Mouse (Mus musculus) embryonic facial prominence, embryonic 13.5 days (tissue): ENCODE data around the gene Slc16a11. TPM values are rescaled to one million over a fixed set of nuclear protein-coding genes. Genes with fewer than 3 reads are reported as not detected.

Source experiments
- ATAC-seq: fragments of 200-750 bp; cut with Nextera tagmentation; 2 replicates; pipeline ENCODE4 v1.8.0; 2017; ENCODE audit warnings: low read depth; ENCODE audit not compliant: insufficient number of reproducible peaks, insufficient read depth, low FRiP score, low TSS enrichment
- H3K27ac ChIP-seq: fragments of 300-500 bp; sonication (generic); 2 replicates; pipeline ENCODE4 v1.5.1; 2015; ENCODE audit warnings: moderate library complexity, mild to moderate bottlenecking, inconsistent platforms
- H3K27me3 ChIP-seq: fragments of 300-500 bp; sonication (generic); 2 replicates; pipeline ENCODE4 v1.6.1; 2015; ENCODE audit warnings: mild to moderate bottlenecking, inconsistent platforms
- H3K36me3 ChIP-seq: fragments of 300-500 bp; sonication (generic); 2 replicates; pipeline ENCODE4 v1.6.1; 2015; ENCODE audit warnings: mild to moderate bottlenecking, inconsistent platforms
- H3K4me1 ChIP-seq: fragments of 300-500 bp; sonication (generic); 2 replicates; pipeline ENCODE4 v1.6.1; 2015; ENCODE audit warnings: inconsistent platforms
- H3K4me2 ChIP-seq: fragments of 300-500 bp; sonication (generic); 2 replicates; pipeline ENCODE4 v1.6.1; 2015; ENCODE audit warnings: moderate library complexity, mild to moderate bottlenecking, inconsistent platforms
- H3K4me3 ChIP-seq: fragments of 300-500 bp; sonication (generic); 2 replicates; pipeline ENCODE4 v1.5.1; 2015; ENCODE audit warnings: mild to moderate bottlenecking, inconsistent platforms
- H3K9ac ChIP-seq: fragments of 300-500 bp; sonication (generic); 2 replicates; pipeline ENCODE4 v1.6.1; 2015; ENCODE audit warnings: mild to moderate bottlenecking, inconsistent platforms
- H3K9me3 ChIP-seq: fragments of 300-500 bp; sonication (generic); 2 replicates; pipeline ENCODE4 v1.6.1; 2016; ENCODE audit warnings: inconsistent platforms
- WGBS: fragments of 180-500 bp; shearing (Covaris S2); methylation state at CpG from one replicate; pipeline ENCODE4 v1.1.7; 2015; ENCODE audit warnings: mixed read lengths; 5-methylcytosine and 5-hydroxymethylcytosine counted together
- polyA plus RNA-seq: library from polyadenylated mRNA; unstranded; fragments of >200 nt; fragmentation: Nextera tagmentation; extraction: Ambion mirVana; gene quantifications from 2 replicates; pipeline ENCODE4 v1.2.1, GENCODE M21; 2015

Slc16a11 gene
- polyA plus RNA-seq, 1 experiment from 2014 or later = 1.9 TPM

- peak overlapping the region; percentile 37 for H3K4me3 ChIP-seq
- under 1% methylated on average over 19 of the region's 19 CpGs for WGBS
- H3K4me1 ChIP-seq = peaks cover 43% of the 10 kb centered on the region
- peak overlapping the region; percentile 58 for H3K9ac ChIP-seq
- no peaks in the 10 kb centered on the region for H3K9me3 ChIP-seq
- peak overlapping the region; percentile 54 for H3K4me2 ChIP-seq
- H3K27me3 ChIP-seq = peaks cover 72% of the 10 kb centered on the region
- peak overlapping the region; percentile 51; the same call in 1 of the 2 replicates for H3K27ac ChIP-seq
- no peak for ATAC-seq
- no peaks in the 10 kb centered on the region for H3K36me3 ChIP-seq
Observed at GRCm38 (mm10) chr11:70228828-70229227, 16.3 kb downstream of the Slc16a11 start.

- H3K4me1 ChIP-seq = peaks cover 49% of the 10 kb centered on the region
- peak within 1 kb of the TSS; percentile 37 for H3K4me3 ChIP-seq
- ATAC-seq = no peak
- 3% methylated on average over 39 of the region's 39 CpGs for WGBS
- peak within 1 kb of the TSS; percentile 54 for H3K4me2 ChIP-seq
- no peaks in the 10 kb centered on the region for H3K36me3 ChIP-seq
- H3K9ac ChIP-seq = peak within 1 kb of the TSS; percentile 58
- H3K27me3 ChIP-seq = peaks cover 66% of the 10 kb centered on the region
- peak within 1 kb of the TSS; percentile 51; the same call in 1 of the 2 replicates for H3K27ac ChIP-seq
- H3K9me3 ChIP-seq = no peaks in the 10 kb centered on the region
Observed at GRCm38 (mm10) chr11:70229260-70230010, 16.9 kb downstream of the Slc16a11 start, which contains the start of gene Bcl6b. Gene Bcl6b, minus strand, starts transcription at chr11:70229798.

- Histone ChIP-seq H3K9me3 (no peaks in the 10 kb centered on the region), H3K27ac (peak overlapping the region; percentile 45; the same call in 1 of the 2 replicates), H3K9ac (peak overlapping the region; percentile 40; the same call in 1 of the 2 replicates), H3K4me1 (peaks cover 57% of the 10 kb centered on the region), H3K36me3 (peaks cover 7% of the 10 kb centered on the region), H3K4me3 (peak overlapping the region; percentile 37), H3K4me2 (peak overlapping the region; percentile 54), H3K27me3 (peaks cover 58% of the 10 kb centered on the region)
- WGBS = under 1% methylated on average over 32 of the region's 32 CpGs
- no peak for ATAC-seq
Observed at GRCm38 (mm10) chr11:70230239-70230727, 17.7 kb downstream of the Slc16a11 start.

DNA sequence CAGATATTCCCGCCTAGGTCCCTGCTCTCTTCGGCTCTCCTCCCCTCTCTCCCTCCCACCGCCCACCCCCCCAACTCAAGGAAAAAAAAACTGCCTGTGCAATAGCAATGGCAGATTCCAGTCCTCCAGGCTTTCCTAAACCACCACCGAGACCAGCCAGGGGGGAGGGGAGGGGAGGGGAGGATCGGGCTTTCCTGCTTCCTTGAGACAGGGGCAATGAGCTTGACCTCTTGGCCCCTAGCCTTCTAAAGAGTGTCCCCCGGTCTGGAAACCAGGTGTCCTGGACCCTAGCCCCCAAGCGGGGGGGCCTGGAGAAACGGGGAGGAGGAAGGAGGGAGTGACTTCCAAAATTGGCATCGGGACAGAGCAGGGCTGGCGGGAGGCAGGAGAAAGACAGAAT lies 20.0 kb downstream of the Slc16a11 start:
- Histone ChIP-seq H3K36me3 (peaks cover 15% of the 10 kb centered on the region), H3K4me1 (peaks cover 62% of the 10 kb centered on the region)

DNA sequence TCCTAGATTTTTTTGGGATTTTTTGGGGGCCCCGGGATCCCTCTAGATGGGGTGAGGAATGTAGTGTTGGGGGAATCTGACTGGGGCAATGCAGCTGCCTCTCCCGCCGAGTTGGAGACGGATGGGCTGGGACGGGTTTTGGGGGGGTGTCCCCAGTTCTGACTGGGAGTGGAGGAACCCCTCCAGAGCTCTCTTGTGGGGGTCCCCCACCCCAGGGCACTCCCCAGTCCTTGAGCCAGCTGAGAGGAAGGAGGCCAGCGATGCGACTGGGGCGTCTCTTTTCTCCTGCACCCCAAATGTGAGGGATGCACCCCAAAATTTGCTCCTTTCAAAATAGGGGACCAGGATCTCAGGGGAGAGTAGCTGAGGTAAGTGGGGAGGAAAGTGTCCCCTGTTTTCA lies 20.5 kb downstream of the Slc16a11 start:
- H3K27me3 ChIP-seq = peaks cover 30% of the 10 kb centered on the region
- peaks cover 62% of the 10 kb centered on the region for H3K4me1 ChIP-seq
- peak overlapping the region; percentile 76 for H3K9ac ChIP-seq
- WGBS = 37% methylated on average over 8 of the region's 8 CpGs
- H3K27ac ChIP-seq = peak overlapping the region; percentile 39; the same call in 1 of the 2 replicates
- no peaks in the 10 kb centered on the region for H3K9me3 ChIP-seq
- peak overlapping the region; percentile 66 for H3K4me2 ChIP-seq
- H3K36me3 ChIP-seq = peaks cover 15% of the 10 kb centered on the region
- peak overlapping the region; percentile 47 for H3K4me3 ChIP-seq
- no peak for ATAC-seq

More for the DNA sequence above, 20.0 kb downstream of the Slc16a11 start:
- WGBS = 5% methylated on average over 8 of the region's 10 CpGs
- no peak for ATAC-seq
- no peaks in the 10 kb centered on the region for H3K9me3 ChIP-seq
- peaks cover 35% of the 10 kb centered on the region for H3K27me3 ChIP-seq
- peak overlapping the region; percentile 76 for H3K9ac ChIP-seq
- H3K4me2 ChIP-seq = peak overlapping the region; percentile 66
- H3K27ac ChIP-seq = peak overlapping the region; percentile 39; the same call in 1 of the 2 replicates
- peak overlapping the region; percentile 47 for H3K4me3 ChIP-seq

GRCm38 (mm10) chr11:70234037-70234436 lies 21.5 kb downstream of the Slc16a11 start:
- no peak for ATAC-seq
- Histone ChIP-seq H3K27ac (peak overlapping the region; percentile 57), H3K4me2 (peak overlapping the region; percentile 66; the same call in 1 of the 2 replicates), H3K9ac (no peak overlapping the region), H3K4me3 (no peak overlapping the region), H3K36me3 (peaks cover 15% of the 10 kb centered on the region), H3K9me3 (no peaks in the 10 kb centered on the region), H3K4me1 (peaks cover 67% of the 10 kb centered on the region), H3K27me3 (peaks cover 20% of the 10 kb centered on the region)
- 51% methylated on average over 5 of the region's 5 CpGs for whole genome bisulfite sequencing

- Histone ChIP-seq H3K4me3 (no peak overlapping the region), H3K27ac (peak overlapping the region; percentile 57), H3K27me3 (peaks cover 16% of the 10 kb centered on the region), H3K36me3 (peaks cover 15% of the 10 kb centered on the region), H3K9ac (no peak overlapping the region), H3K9me3 (no peaks in the 10 kb centered on the region), H3K4me1 (peaks cover 63% of the 10 kb centered on the region), H3K4me2 (no peak overlapping the region)
- 79% methylated on average over 8 of the region's 8 CpGs for WGBS
- no peak for ATAC-seq
Observed at GRCm38 (mm10) chr11:70234497-70234896, 21.9 kb downstream of the Slc16a11 start.

GRCm38 (mm10) chr11:70235254-70235900 lies 22.8 kb downstream of the Slc16a11 start:
- Histone ChIP-seq H3K9me3 (no peaks in the 10 kb centered on the region), H3K4me1 (peaks cover 56% of the 10 kb centered on the region), H3K36me3 (peaks cover 15% of the 10 kb centered on the region), H3K27ac (no peak overlapping the region), H3K4me3 (no peak overlapping the region), H3K9ac (no peak overlapping the region), H3K27me3 (peaks cover 7% of the 10 kb centered on the region), H3K4me2 (no peak overlapping the region)
- no peak for ATAC-seq
- WGBS = 87% methylated on average over 12 of the region's 12 CpGs

DNA sequence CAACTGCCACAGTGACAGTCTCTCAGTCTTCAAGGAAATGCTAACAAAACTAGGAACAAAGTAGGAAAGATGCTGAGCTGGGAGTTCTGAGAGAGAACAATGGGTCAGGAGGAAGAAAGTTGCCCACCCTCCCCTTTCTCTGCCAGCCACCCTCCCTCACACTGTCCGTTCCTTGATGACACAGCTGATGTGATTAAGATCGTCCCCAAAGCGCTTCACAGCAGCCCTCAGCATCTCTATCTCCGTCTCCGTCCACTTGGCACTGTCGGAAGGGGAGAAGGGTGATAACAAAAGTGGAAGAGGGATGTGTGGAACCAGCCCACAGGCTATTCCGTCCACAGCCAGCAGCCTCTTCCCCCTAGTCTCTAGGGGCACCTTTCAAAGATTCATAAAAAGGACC lies 24.2 kb downstream of the Slc16a11 start:
- Histone ChIP-seq H3K9ac (peak overlapping the region; percentile 87), H3K4me3 (peak overlapping the region; percentile 81), H3K4me2 (peak overlapping the region; percentile 83), H3K27ac (peak overlapping the region; percentile 93), H3K36me3 (peaks cover 15% of the 10 kb centered on the region), H3K4me1 (peaks cover 56% of the 10 kb centered on the region), H3K9me3 (no peaks in the 10 kb centered on the region), H3K27me3 (no peaks in the 10 kb centered on the region)
- no peak for ATAC-seq
- WGBS = 36% methylated on average over 7 of the region's 7 CpGs

DNA sequence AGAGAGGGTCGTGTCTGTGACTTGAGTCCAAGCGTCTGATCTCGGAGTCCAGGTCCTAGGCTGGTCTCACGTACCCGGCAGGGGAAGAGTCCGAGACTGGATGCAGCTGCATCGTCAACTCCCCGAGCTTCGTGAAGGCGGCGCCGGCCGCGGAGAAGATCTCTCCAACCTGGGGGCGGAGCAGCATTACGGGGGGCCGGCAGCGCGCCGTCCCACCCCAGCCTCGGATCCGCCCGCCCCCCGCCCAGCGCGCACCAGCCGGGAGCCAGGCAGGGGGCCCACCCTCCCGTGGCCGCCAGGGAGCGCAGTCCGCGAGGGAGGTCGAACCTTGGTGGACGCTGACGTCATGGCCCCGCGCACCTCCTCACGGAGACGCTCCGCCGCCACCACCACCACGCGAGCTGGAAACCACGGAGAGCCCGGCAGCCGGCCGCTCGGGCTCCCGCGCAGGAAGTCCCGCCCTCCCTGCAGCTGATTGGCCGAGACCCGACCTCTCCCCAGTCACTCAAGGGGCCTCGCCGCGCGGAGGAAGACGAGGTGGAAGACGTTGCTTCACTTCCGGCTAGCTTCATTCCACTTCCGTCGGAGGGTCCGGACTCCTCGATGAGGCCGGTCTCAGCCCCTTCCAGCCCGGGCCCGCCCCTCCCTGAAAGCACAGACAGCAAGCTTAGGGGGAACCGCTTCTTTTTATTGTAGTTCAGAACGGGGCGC lies 25.1 kb downstream of the Slc16a11 start, which contains the start of gene 0610010K14Rik:
TSS of gene 0610010K14Rik (minus strand) at position 458 of the 711 bp plus-strand sequence.
- no peaks in the 10 kb centered on the region for H3K27me3 ChIP-seq
- no peaks in the 10 kb centered on the region for H3K9me3 ChIP-seq
- peak within 1 kb of the TSS; percentile 83 for H3K4me2 ChIP-seq
- ATAC-seq = peak; percentile 89
- WGBS = under 1% methylated on average over 69 of the region's 70 CpGs
- H3K36me3 ChIP-seq = peaks cover 15% of the 10 kb centered on the region
- H3K9ac ChIP-seq = peak within 1 kb of the TSS; percentile 87
- peak within 1 kb of the TSS; percentile 93 for H3K27ac ChIP-seq
- H3K4me1 ChIP-seq = peaks cover 56% of the 10 kb centered on the region
- H3K4me3 ChIP-seq = peak within 1 kb of the TSS; percentile 81
